ENCODE assay signal across 8 mouse cellular contexts in the genomic region with DNA sequence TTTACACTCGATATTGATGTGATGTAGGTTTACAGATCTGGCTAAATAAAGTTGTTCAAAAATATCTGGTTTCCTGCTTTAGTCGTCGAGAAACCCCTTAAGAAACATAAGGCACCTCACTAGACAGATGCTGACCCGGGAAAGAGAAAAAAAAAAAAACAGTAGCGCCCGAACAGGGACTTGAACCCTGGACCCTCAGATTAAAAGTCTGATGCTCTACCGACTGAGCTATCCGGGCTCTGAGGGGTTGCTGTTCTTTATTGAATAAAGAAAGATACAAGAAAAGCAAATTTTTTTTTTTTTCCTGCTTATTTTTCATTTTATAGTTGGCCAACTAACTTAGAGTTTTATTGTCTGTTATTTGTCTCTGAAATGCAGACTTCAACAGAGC. TPM values are rescaled to one million over a fixed set of nuclear protein-coding genes. Genes with fewer than 3 reads are reported as not detected.
DNase-seq lines count a peak whose midpoint lies in the region; ATAC-seq and TF ChIP-seq lines count a peak whose summit lies in the region.

No protein-coding gene starts in this region.

- no peaks in the 10 kb centered on the region for H3K36me3 ChIP-seq in forebrain, embryonic 15.5 days

- peak overlapping the region; percentile 33 for H3K4me3 ChIP-seq in cerebellum, adult 2 months (replicated peaks; ENCODE audit: insufficient read depth, low read depth, low read length)
- H3K4me3 ChIP-seq in forebrain, embryonic 15.5 days: peak overlapping the region; percentile 66

- no peak overlapping the region for H3K27ac ChIP-seq in cerebellum, adult 2 months (ENCODE audit: insufficient read depth, low read length)
- H3K27ac ChIP-seq in forebrain, embryonic 15.5 days (replicated peaks): no peak overlapping the region

- no peak for TF ChIP-seq CTCF in cerebellum, adult 2 months (IDR thresholded peaks at IDR 0.05; ENCODE audit: borderline replicate concordance, insufficient read depth, low read depth, low read length)

- peak in 1 of 2 experiments; percentile 46 for DNase-seq in cerebellum, adult 2 months
- DNase-seq in T-cell, adult 2 months (ENCODE audit: low spot score): peak; percentile 40
- DNase-seq in kidney, adult 9 months: peak; percentile 53
- DNase-seq in lung, postnatal 25 days (ENCODE audit: low spot score): peak; percentile 10
- peak; percentile 48 for DNase-seq in thymus, postnatal 14 days
- DNase-seq in adrenal gland, adult 18-20 months (ENCODE audit: low spot score in 2 of 2): no peak

- under 1% methylated on average over 8 of the region's 8 CpGs for WGBS in cerebellum, adult 2 months
- under 1% methylated on average over 8 of the region's 8 CpGs for WGBS in forebrain, embryonic 15.5 days

- H3K27me3 ChIP-seq in cerebellum, adult 2 months (ENCODE audit: control insufficient read depth, insufficient read depth, low read length): no peaks in the 10 kb centered on the region
- no peaks in the 10 kb centered on the region for H3K27me3 ChIP-seq in forebrain, embryonic 15.5 days

- peak overlapping the region; percentile 97 for H3K4me2 ChIP-seq in forebrain, embryonic 15.5 days (replicated peaks)

- H3K9ac ChIP-seq in forebrain, embryonic 15.5 days (replicated peaks): peak overlapping the region; percentile 45

- H3K4me1 ChIP-seq in cerebellum, adult 2 months (ENCODE audit: control insufficient read depth, insufficient read depth, low read length): no peaks in the 10 kb centered on the region
- peaks cover 21% of the 10 kb centered on the region for H3K4me1 ChIP-seq in forebrain, embryonic 15.5 days

- no peak for TF ChIP-seq POLR2A in cerebellum, adult 2 months (IDR thresholded peaks at IDR 0.05; ENCODE audit: borderline replicate concordance, insufficient read depth, low read length)

- no peaks in the 10 kb centered on the region for H3K9me3 ChIP-seq in forebrain, embryonic 15.5 days

- no peak for ATAC-seq in cerebellum, adult (ENCODE audit: insufficient number of reproducible peaks, low FRiP score, low TSS enrichment)
- peak; percentile 38; the same call in 1 of the 2 replicates for ATAC-seq in forebrain, embryonic 15.5 days (replicated peaks)

RNA-seq across cellular contexts. Expression of a gene that starts 11.3 kb away (rescaled TPM):
- 27.0 and 28.9 TPM in 2 replicates for polyA plus RNA-seq in cerebellum, adult 2 months (2012; rRNA removed)
- polyA plus RNA-seq in forebrain, embryonic 15.5 days (2015; fragmentation: Nextera tagmentation; extraction: Ambion mirVana): 98.8 and 101 TPM in 2 replicates
- 10 to 100 TPM; 45.3 to 49.9 TPM for total RNA-seq in adrenal gland, adult 18-20 months (2021)

RNA-seq across cellular contexts. Expression of a gene that starts 22.2 kb away (rescaled TPM):
- not detected in 2 replicates for polyA plus RNA-seq in cerebellum, adult 2 months (2012; rRNA removed)
- polyA plus RNA-seq in forebrain, embryonic 15.5 days (2015; fragmentation: Nextera tagmentation; extraction: Ambion mirVana): not detected in 2 replicates
- total RNA-seq in adrenal gland, adult 18-20 months (2021): not detected

RNA-seq across cellular contexts. Expression of a gene that starts 38.5 kb away (rescaled TPM):
- polyA plus RNA-seq in cerebellum, adult 2 months (2012; rRNA removed): not detected in 2 replicates
- polyA plus RNA-seq in forebrain, embryonic 15.5 days (2015; fragmentation: Nextera tagmentation; extraction: Ambion mirVana): not detected in 2 replicates
- not detected for total RNA-seq in adrenal gland, adult 18-20 months (2021)

RNA-seq across cellular contexts. Expression of a gene that starts 56.6 kb away (rescaled TPM):
- not detected in 2 replicates for polyA plus RNA-seq in cerebellum, adult 2 months (2012; rRNA removed)
- polyA plus RNA-seq in forebrain, embryonic 15.5 days (2015; fragmentation: Nextera tagmentation; extraction: Ambion mirVana): 0.06 TPM in 1 of 2 replicates, not detected in the other
- not detected for total RNA-seq in adrenal gland, adult 18-20 months (2021)

Comparison
In these comparisons a context has a peak if more than half of its experiments do, and no peak if none do; other contexts are left out.
1. DNase-seq: peak in T-cell, adult 2 months (single experiment), kidney, adult 9 months (single experiment), lung, postnatal 25 days (single experiment) and thymus, postnatal 14 days (single experiment); none in adrenal gland, adult 18-20 months (0 of 2).